Mouse (Mus musculus): Measurements from ENCODE around the gene Pxylp1.

Gene Pxylp1

DNA sequence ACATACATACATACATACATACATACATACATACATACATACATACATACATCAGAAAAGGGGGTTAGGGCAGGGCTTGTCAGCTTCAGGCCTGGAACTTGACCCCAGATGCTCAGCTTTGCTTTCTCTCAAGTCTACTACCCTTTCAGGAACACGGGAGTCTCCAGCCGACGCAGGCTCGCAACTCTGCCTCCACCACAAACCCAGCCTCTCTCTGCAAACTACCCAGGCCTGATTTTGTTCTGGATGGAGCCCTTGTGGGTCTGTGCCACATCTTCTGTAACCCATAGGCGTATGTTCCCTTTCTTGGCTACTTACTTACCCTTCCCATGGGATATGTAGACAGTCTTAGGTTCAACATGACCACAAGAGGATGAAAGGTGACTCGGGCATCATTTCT, 1.7 kb downstream of the Pxylp1 start:
- no peak for DNase-seq (ENCODE audit: low spot score)

DNA sequence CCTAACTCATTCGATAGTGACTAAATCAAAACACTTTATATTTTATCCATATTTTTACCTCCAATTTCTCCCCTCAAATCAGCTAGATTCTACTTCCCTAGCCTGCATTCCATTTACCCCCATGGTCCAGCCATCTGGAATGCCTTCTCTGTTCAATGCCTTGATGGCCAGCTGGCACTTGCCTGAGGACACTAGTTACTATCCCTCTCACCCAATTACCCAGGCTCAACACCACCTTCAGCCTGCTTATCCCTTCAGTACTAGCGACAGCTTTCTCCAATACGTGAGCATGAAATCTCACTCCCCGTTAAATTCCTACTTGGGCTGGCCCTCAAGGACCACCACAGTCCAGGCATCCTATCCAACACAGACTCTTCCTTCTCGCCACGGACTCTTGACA, 2.2 kb downstream of the Pxylp1 start:
- no peak for DNase-seq (ENCODE audit: low spot score)

DNA sequence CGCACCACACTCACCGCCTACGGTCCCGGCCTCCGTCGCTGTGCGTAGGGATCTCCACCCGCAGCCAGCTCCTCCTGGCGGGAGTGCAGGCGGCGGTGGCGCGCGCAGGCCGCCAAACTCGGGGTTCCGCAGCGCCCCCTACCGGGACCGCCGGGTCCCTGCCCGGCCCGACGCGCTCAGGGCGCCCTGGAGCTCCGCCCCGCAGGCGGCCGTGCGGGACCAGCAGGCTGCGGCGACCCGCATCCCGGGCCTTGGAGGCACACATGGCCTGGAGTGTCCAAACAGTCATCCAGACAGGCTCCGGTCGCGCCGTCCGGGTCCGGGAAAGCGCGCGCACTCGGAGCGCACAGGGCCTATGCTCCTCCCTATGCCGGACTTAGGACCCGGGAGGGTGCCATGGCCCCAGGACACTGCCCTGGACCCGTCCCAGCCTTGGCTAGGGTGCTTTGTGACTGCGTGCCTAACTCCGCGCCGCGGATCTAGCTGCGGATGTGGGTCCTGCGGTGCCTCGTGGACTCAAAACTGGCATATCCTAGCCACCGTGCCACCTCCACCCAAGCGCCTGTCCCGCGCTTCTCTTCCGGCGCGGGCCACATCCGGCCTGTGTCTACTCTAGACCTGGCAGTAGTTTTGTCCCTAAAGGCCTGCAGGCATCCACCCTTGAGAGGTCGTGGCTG, 3.0 kb downstream of the Pxylp1 start:
- peak; percentile 52 for DNase-seq (ENCODE audit: low spot score)

DNA sequence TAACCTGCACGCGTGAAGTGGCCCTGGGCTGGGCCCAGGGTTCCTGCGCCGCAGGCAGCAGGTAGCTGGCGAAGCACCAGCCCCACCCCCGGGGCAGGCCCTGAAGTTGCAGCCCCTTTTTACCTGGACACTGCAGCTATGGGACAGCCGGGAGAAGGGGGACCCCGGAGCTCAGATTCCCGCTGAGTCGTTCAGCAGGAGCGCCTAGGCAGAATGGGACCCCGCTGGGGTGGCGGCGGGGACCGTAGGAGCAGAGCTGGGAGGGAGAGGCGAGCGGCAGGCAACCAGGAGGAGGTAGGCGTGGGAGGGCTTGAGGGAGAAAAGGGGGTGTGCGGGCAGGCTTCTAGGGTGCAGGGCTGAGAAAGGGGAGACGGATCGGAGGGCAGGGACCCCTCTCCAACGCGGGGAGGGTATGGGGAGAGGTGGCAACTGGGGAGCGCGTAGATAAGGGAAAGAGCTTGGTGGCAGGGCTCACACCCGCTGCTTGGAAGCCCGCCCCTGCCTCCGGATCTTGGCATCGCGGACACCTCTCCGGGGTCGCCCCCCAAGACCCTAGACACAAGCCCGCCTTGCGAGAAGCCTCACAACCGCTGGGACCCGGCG, 3.6 kb downstream of the Pxylp1 start:
- DNase-seq (ENCODE audit: low spot score): no peak

DNA sequence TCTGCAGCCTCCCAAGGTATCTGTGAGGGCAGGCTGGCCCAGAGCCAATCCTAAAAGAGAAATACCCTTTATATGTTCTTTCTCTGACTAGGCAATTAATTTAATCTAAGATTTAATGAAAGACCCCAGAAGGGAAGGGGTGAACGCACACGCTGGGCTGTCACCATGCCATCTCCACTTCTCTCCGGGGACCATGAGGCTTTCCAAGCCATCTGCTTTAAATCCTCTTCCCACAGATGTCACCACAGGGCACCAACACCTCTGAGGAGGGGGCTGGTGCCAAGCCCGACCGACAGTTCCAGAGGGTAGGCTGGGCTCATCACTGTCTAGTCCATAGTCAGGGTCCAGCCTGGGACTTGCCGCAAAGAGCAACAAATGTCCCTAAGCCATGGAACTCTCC, 4.5 kb downstream of the Pxylp1 start:
- DNase-seq (ENCODE audit: low spot score): no peak

DNA sequence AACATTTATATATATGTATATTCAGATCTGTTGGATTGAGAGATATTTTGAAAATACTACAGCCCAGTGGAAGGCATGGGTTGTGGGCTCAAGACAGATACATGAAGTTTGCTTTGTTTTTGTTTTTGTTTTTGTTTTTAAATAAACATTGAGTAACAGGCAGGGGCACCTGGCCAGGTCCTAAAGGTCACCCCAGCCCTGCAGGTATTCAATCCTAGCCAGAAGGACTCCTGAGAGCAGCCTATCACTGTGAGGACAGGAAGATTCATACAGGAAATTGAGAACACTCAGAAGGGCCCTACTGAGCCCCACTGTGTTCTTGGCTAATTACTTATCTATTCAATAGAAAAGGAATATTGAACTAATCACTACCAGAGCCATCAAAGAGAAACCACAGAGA, 5.0 kb downstream of the Pxylp1 start:
- no peak for DNase-seq (ENCODE audit: low spot score)

DNA sequence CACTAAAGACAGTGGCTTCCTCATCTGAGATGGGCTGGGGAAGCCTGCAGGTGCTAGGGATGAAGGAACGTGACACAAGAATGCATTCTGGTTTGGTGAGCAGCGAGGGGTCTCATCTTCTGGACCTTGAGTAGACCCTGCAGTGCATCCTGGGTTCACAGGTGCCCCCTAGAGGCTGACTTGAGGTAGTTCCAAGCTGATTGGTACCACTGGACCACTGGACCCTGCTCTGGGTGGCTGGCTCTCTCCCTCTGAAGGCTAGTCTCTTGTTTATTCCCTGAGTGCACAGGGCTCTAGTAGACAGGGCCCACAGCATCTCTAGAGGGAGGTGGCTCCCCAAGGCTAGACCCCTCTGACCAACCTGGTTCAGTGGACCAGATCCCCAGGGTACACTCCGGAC, 6.7 kb downstream of the Pxylp1 start:
- DNase-seq (ENCODE audit: low spot score): no peak

DNA sequence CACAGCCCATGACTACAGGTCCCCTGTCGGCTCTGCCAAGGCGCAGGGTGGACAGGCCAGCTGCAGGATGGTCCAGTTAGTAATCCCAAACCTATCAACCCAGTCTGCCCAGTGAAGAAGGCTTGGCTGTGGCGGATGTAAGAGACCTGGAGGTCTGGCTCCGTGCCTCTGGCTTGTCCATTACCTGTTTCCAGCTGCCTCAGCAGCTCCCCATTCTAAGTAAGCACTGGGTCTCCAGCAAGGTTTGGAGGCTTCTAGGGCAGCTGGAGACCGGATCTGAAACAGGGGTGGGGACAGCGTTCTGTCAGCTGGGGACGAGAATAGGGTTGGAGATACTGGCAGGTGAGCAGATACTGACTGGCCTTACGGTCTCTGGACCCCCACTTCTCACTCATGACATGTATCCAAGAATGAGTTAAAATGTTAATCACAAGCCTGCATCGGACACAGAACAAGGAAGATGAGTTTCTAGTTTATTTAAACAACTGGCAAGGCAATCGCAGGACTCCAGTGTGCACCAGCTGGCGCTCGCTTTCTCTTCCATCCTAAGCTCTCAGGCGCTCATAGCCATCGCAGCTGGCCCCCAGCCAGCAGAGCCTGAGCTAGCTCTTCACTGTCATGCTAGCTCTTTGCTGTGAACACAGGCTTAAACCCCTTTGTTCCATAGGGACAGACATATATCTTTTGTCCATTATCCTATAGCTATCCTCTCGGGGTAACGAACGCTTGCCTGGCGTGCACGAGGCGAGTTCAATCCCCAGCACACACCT, 9.8 kb downstream of the Pxylp1 start:
- no peak for DNase-seq (ENCODE audit: low spot score)

DNA sequence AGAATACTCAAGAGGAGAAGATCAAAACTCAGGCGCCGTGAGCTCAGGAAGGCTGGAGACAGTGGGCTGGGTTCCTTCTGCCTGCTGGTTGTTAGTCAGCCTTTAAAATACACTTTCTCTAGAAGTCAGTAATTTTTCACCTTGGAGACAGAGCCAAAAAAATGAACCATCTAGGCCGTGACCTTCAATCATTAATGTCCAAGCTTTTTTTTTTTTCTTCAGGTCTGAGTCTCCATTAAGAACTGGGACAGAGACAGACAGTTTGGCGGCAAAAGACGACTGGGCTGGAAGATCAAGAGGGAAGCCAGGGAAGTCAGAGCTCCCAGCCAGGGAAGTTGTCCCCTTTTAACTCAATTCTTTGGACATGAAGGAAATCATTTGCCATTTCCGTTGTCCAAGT, 10.6 kb downstream of the Pxylp1 start:
- DNase-seq (ENCODE audit: low spot score): no peak

DNA sequence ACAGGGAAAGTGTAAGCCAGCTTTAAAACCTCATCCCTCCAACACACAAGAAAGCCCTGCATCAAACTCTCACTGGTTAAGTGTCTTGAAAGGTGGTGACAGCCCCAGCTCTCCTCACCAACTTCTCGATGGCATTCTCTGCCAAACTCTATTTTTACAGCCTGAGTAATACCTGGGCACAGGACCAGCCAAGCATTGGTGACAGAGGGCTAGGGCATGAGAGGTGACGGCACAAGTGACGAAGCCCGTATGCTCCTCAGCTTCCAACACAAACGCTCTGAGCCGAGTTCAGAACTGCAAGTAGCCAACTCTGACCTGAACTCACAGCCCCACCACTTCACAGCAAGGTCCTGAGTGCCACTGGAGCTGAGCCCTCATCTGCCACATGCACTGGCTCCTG, 13.4 kb downstream of the Pxylp1 start:
- peak; percentile 26 for DNase-seq (ENCODE audit: low spot score)

DNA sequence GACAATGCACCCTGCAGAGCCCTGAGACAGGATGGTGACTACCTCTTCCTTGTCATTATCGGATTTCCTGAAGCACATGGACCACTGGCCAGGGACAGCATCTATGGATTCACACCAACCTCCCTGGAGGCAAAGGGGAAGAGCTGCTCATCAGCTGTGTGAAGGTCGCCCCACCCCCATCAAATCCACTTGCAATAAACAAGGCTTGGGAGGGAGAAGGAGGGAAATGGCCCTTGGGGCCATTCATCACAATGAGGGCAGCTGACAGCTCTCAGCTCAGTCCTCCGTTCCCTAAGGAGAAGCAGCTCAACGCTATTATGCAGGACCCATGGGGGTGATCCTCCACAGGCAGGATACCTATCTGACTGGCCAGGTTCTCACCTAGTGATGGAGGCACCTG, 14.0 kb downstream of the Pxylp1 start:
- DNase-seq (ENCODE audit: low spot score): no peak

DNA sequence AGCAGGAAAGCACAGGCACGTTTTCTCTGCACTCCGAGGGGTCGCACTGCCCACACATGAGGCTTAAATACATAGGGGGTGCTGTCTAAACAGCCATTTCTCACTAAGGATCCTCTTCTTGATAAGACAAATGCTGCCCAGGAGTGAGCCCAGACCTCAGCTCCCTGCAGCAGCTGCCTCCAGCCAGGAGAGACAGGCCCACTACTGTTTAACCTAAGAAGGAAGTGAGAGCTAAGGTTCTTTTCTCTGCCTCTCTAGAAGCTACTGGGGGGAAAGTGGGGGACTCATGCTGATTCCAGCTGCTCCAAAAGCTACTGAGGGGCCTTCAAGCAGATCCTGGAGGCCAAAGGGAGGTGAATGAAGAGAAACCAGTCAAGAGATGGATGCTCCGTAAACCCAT, 16.8 kb downstream of the Pxylp1 start:
- no peak for DNase-seq (ENCODE audit: low spot score)

DNA sequence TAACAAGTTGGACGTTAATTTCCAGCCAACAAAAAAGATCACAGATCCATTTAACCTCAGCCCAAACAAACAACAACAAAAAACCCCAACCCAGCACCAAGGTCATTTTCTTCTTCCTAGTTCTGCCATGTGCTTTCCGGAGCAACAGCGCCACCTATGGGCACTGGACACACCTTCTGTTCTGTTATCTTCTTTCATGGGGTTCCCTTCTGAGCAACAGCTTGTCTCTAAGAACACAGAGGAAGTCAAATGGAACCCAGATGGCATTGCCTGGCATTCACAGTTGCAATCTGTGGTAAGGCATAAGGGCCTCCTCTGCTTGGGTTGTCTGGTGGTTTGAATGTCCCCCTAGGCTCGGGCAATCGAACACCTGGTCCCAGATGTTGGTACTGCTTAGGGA, 19.4 kb downstream of the Pxylp1 start:
- peak; percentile 33 for DNase-seq (ENCODE audit: low spot score)

DNA sequence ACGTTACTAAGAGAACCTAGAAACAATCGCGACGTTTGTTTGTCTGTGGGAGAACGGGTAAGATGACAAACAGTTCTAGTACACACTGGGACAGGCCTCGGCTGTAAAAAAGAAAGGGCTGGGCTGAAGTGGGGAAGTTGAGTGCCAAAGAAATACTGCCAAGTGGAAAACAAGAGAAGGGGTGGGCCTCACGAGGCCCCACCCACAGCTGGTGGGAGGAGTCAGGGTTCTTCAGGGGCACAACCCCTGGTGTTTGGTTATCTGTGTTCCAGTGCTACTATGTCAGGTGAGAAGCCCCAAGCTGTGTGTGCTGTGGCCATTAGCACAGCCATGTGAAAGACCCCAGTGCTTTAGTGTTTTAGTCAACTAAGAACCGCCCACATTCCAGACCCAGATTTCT, 22.4 kb downstream of the Pxylp1 start:
- no peak for DNase-seq (ENCODE audit: low spot score)

DNA sequence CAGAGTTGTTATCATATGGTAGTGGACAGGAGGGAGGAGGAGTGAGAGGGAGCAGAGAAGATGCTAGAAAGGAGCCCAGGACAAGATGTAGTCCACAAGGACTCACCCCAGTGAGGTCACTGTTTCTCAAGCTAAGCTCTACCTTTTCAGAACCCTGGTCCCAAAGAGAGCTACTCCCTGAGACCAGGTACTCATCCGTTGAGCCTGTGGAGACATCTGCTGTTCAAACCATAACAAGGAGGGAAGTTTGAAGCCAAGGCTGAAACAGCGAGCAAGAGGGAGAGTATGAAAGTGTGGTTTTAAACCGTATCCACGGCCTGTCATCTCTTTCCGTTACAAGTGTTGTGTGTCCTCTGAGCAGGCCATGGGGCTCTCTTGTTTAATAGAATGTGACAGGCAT, 22.9 kb downstream of the Pxylp1 start:
- DNase-seq (ENCODE audit: low spot score): no peak

DNA sequence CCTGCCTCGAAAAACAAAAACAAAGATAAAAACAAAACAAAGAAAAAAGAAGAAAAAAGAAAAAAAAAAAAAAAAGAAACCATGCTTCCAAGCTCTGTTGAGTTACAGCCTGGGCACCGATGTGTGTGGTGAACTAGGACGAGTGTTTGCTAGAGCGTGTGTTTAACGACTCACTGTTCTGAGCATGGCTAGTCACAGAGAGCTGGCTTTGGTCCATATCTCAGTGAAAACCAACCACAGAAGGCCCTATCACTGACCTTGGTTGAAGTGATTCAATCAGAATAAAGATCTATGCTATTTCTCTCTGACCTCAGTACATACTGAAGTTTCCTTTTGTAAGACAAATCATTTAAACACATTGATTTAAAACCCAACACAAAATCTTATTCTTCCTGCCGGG, 23.9 kb downstream of the Pxylp1 start:
- no peak for DNase-seq (ENCODE audit: low spot score)

DNA sequence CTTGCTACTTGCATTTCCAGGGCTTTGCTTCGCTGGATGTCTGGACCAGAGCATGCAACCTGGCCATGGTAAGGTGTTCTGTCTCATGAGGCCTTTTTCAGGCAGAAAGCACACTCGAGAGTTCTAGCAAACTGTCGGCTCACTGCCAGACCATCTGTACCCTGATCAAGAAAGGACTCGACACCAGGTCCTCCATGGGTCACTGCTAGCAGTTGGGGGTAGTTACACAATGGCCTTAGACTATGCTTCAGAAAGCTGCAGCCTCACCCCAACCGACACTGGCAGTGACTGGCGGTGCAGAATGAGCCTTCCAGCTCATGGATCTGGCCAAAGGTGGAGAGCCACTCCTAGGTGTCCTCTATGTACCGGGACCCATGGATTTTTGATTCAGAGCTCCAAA, 25.3 kb downstream of the Pxylp1 start:
- DNase-seq (ENCODE audit: low spot score): no peak

DNA sequence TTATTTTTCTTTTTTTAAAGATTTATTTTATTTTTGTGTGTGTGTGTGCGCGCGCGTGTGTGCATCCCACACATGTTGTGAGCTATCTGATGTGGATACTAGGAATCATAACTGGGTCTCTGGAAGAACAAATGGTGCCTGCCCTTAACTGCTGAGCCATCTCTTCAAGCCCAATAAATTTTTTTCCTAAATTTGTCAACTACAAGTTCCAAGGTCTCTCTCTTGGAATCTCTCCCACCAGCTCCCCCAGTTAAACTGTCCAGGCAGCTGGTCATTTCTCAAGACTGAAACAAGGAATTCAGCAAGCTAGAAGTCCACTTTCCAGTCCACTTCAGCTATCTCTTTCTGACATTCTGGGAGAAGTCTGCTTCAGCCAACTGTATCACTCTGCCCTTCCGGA, 26.3 kb downstream of the Pxylp1 start:
- no peak for DNase-seq (ENCODE audit: low spot score)

DNA sequence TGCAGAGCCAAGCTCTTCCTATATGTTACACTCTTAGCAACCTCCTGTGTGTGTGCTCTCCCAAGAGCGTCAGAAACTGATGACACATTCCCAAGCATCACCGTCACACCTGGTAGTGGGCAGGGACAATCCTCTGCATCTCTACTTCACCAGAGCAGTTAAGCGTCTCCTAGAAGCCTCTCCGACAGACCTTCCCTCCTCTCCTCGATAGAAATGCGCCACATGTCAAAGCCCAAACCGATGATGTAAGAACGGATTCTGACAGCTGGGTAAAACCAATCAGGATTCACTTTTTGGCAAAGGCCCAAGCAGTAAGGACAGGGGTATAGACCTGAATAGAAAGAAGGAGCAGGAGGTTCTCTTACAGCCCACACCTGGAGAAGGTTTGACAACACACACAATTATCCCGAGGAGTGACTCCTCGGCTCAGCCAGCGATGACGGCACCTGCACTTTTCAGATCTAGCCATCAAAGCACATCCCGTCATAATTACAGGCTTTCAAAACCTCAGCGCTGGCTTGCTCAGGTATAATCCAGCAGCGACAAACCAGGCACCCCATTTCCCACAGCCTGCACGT, 26.9 kb downstream of the Pxylp1 start:
- DNase-seq (ENCODE audit: low spot score): no peak

DNA sequence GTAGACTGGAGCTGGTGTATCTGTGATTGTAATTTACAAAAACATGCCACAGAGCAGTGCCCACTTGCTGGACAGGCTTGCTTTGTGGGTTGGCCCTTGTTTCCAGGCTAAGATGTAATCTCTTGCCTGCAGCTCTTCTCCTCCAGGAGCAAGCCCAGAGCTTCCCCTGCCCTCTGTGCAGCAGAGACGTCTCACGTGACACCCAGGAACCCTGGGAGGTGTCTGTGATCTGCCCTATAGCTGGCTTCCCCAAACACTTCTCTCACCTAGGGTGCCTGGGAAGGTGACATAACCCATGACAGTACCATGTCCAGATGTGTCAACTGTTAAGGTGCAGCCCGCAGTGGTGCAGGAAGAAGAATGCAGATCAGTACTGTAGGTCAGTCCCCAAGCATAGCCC, 28.9 kb downstream of the Pxylp1 start:
- no peak for DNase-seq (ENCODE audit: low spot score)

DNA sequence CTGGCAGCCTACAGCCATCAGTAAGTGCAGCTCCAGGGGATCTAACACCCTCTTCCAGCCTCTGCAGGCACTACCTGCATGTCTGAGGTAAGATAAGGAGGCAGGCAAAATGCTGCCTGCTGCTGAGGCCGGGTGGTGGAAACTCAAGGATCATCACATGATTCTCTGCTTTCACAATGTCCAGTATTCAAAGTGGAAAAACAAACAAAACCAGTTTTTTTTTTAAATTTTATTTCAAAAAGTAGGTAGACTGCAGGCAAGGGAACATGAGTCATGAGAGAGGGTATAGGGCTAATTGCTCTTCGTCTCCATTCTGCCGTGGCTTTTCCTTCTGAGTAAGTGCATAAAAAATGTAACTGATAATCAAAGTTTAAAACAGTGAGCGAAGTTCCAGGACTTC, 29.6 kb downstream of the Pxylp1 start:
- DNase-seq (ENCODE audit: low spot score): no peak

DNA sequence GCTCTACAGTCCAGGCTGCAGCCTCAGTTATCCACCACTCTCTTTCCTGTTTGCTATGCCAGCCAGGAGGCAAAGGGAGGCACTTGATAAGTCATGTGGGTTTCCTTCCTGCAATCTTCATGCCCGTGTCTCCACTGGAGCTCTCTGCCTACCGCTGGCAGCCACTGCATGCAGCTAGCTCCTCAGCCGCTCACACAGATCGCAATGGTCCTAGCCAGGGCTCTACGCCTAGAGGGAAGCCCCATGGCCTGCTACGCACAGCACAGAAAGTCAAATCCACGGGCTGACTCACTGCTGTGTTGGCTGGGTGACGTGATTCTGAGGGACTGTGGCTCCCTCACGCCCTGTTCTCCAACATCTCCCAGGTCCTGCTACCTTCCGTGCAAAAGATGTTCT, 31.4 kb downstream of the Pxylp1 start:
- no peak for DNase-seq (ENCODE audit: low spot score)

DNA sequence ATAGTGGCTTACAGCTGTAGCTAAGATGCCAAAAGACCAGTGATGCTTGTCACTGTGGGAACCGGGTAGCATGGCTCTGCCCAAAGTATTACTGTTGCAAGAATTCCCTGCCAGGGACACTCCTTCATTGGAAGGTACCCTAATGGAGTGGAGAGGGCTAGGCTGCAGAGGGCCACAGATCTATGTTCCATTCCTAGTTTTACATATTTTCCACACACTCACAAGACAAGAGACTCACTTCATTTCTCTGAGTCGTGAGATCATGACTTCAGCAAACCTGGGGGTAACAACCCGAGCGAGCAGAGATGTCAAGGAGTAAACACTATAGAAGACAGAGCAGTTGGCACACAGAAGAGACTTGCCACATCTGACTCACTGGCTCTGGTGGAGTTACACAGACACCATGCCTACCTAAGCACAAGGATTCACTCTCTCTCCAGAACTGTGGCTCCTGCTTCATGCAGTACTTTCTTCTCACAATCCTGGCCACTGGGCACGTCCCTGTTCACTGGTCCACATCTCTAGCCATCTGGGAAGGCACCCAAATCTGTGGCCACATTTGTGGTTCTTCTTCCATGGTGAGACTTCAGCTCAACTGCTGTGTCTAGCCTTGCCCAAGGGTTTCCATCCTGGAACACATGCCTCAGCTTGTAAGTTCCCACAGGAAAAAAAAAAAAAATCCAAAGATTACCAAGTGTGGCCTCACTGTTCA, 31.9 kb downstream of the Pxylp1 start:
- DNase-seq (ENCODE audit: low spot score): no peak

Measured in adipocyte (in vitro differentiated cells).